Mouse (Mus musculus) kidney, adult 2 months (tissue): Measurements from ENCODE around the gene Kctd10. TPM values are rescaled to one million over a fixed set of nuclear protein-coding genes. Genes with fewer than 3 reads are reported as not detected.

Experiments
- DNase-seq: peaks from one replicate; pipeline ENCODE4 v3.0.0; 2021
- H3K27ac ChIP-seq: fragments of 200-500 bp; 2 replicates; pipeline ENCODE4 v1.5.1; 2012; ENCODE audit warnings: low read depth, low read length, control low read depth, inconsistent platforms; ENCODE audit not compliant: insufficient read depth
- H3K27me3 ChIP-seq: fragments of 200-500 bp; replicated peaks from 2 replicates; pipeline ENCODE4 v1.6.1; 2012; ENCODE audit warnings: mild to moderate bottlenecking, moderate library complexity, low read length, inconsistent platforms; ENCODE audit not compliant: control insufficient read depth, insufficient read depth
- H3K36me3 ChIP-seq: fragments of 200-500 bp; 2 replicates; pipeline ENCODE4 v1.6.1; 2012; ENCODE audit warnings: mild to moderate bottlenecking, moderate library complexity, low read length, inconsistent platforms; ENCODE audit not compliant: control insufficient read depth, insufficient read depth
- H3K4me1 ChIP-seq: fragments of 200-500 bp; 2 replicates; pipeline ENCODE4 v1.6.1; 2011; ENCODE audit warnings: low read length; ENCODE audit not compliant: control insufficient read depth, insufficient read depth
- H3K4me3 ChIP-seq: fragments of 200-500 bp; 2 replicates; pipeline ENCODE4 v1.5.1; 2011; ENCODE audit warnings: mild to moderate bottlenecking, low read depth, low read length, control low read depth; ENCODE audit not compliant: insufficient read depth
- CTCF ChIP-seq: fragments of 200-500 bp; conservative IDR thresholded peaks from 2 replicates; pipeline ENCODE4 v1.5.1; 2011; ENCODE audit warnings: low read depth, mild to moderate bottlenecking, control low read depth, low read length, moderate library complexity, mixed read lengths; ENCODE audit not compliant: insufficient read depth, insufficient read length
- POLR2A ChIP-seq: fragments of 200-500 bp; IDR thresholded peaks from one replicate; pipeline ENCODE4 v1.6.1; 2011; ENCODE audit warnings: low read depth, low read length, control low read depth
- WGBS: fragments of 180-500 bp; shearing (Covaris S2); methylation state at CpG from one replicate; pipeline ENCODE4 v1.1.7; 2018; 5-methylcytosine and 5-hydroxymethylcytosine counted together
- polyA plus RNA-seq: library from polyadenylated mRNA; depleted of rRNA; stranded (reverse); fragments of >200 nt; gene quantifications from 2 replicates; pipeline ENCODE4 v1.2.3, GENCODE M21; 2012; rRNA removed

Gene Kctd10
- polyA plus RNA-seq, 1 experiment, result 63.8 TPM

DNA sequence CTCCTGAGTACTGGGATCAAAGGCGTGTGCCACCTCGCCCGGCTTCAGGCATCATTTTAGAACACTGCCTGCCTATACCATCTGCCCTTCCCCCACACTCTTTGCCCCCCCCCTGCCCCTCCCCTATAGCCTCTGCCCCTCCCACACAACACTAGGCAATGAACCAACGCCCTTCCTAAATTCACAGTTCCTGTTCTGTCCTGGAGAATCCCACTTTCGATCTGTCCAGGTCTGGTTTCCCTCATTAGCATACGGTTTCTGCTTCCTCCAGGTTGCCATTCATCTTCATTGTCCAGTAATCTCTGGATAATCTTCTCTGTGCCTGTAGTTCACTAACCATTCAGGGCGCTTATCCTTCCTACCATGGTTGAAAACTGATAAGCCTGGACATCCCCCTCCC, 36.7 kb downstream of the Kctd10 start:
- Histone ChIP-seq H3K27ac (no peak overlapping the region), H3K36me3 (no peaks in the 10 kb centered on the region), H3K4me1 (no peaks in the 10 kb centered on the region), H3K4me3 (no peak overlapping the region), H3K27me3 (no peaks in the 10 kb centered on the region)
- 80% methylated on average over 7 of the region's 7 CpGs for WGBS
- DNase-seq, result no peak
- TF ChIP-seq CTCF (no peak), POLR2A (no peak)

DNA sequence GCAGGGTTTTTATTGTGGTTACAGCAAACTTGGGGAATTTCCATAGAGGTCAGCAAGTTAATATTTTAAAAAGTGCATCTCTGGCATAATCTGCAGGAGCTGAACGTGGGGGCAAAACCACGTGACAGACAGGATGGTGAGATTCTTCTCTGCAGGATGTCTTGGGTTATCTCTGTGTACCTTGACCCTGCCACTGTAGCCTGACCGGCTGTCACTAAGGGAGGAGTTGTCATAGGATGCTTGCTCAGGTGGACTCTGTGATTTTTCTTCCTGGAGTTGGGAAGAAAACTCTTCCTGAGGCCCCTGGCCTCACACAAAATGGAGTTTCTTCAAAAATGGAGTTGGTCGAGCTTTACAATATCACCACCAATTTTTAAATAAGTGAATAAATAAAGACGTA, 37.3 kb downstream of the Kctd10 start:
- Histone ChIP-seq H3K4me1 (no peaks in the 10 kb centered on the region), H3K27me3 (no peaks in the 10 kb centered on the region), H3K4me3 (no peak overlapping the region), H3K27ac (no peak overlapping the region), H3K36me3 (no peaks in the 10 kb centered on the region)
- DNase-seq, result no peak
- TF ChIP-seq CTCF (no peak), POLR2A (no peak)
- 66% methylated on average over 5 of the region's 5 CpGs for WGBS

- no peak overlapping the region for H3K4me3 ChIP-seq
- WGBS, result 21% methylated on average over 16 of the region's 16 CpGs
- peak; percentile 23 for DNase-seq
These were observed 56.4 kb downstream of the Kctd10 start for GRCm38 (mm10) chr5:114323791-114324507.

DNA sequence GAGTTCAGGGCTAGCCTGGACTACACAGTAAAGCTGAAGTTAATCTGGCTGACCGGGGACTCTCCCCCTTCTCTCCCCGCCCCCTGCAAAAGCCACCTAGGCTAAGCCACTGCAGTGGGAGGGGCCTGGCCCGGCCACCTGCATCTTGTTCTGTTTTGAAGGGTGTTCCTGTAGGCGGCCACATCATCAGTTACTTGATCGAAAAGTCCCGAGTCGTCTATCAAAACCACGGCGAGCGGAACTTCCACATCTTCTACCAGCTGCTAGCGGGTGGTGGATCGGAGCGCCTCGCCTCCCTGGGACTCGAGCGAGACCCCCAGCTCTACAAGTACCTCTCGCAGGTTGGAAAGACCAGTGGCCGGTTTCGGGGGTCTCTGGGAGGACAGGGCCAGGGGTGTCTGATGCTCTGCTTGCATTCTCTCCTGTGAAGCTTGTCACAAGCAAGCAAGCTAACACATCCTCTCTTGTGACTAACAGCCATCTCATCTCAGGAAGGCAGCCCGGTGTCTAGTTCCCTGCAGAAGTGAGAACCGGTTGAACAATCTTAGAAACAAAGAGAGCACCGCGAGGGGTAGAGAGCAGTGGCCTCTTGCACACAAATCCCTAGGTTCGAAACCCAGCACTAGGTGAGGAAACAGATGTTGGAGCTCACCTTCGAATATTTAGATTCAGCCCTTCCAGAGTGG, 57.1 kb downstream of the Kctd10 start:
- Histone ChIP-seq H3K27ac (no peak overlapping the region), H3K4me3 (no peak overlapping the region), H3K36me3 (no peaks in the 10 kb centered on the region), H3K27me3 (no peaks in the 10 kb centered on the region), H3K4me1 (no peaks in the 10 kb centered on the region)
- 66% methylated on average over 25 of the region's 25 CpGs for WGBS
- no peak for TF ChIP-seq CTCF
- TF ChIP-seq POLR2A, result no peak
- DNase-seq, result no peak

More at GRCm38 (mm10) chr5:114323791-114324507, 56.4 kb downstream of the Kctd10 start:
- no peaks in the 10 kb centered on the region for H3K4me1 ChIP-seq
- TF ChIP-seq POLR2A (no peak), CTCF (no peak; the same call in 1 of the 2 replicates)
- H3K27ac ChIP-seq, result no peak overlapping the region
- H3K36me3 ChIP-seq, result no peaks in the 10 kb centered on the region
- H3K27me3 ChIP-seq, result no peaks in the 10 kb centered on the region

Other genes with a start within 250 kb of the Kctd10 start
- gene Acacb, start 234.0 kb downstream of the Kctd10 start, polyA plus RNA-seq, result 34.5 and 36.6 TPM in 2 replicates
- gene Foxn4, start 106.7 kb downstream of the Kctd10 start, polyA plus RNA-seq, result not detected in 2 replicates
- 0.09 and 0.22 TPM in 2 replicates for gene Myo1h, start 91.3 kb downstream of the Kctd10 start, polyA plus RNA-seq
- 70.9 and 81.9 TPM in 2 replicates for gene Ube3b, start 99 bp upstream of the Kctd10 start, polyA plus RNA-seq
- 16.9 and 18.7 TPM in 2 replicates for gene Mmab, start 63.6 kb upstream of the Kctd10 start, polyA plus RNA-seq
- 25.2 and 27.0 TPM in 2 replicates for gene Mvk, start 63.8 kb upstream of the Kctd10 start, polyA plus RNA-seq
- 4.9 and 5.5 TPM in 2 replicates for gene Fam222a, start 187.5 kb upstream of the Kctd10 start, polyA plus RNA-seq